Mouse (Mus musculus) right cerebral cortex, postnatal 25 days (tissue): ENCODE measurements at regions not wholly inside any gene's neighbourhood (a gene's known extent, or its start where the extent isn't known, plus 50 kb on each side); places are given as distances from the start of the nearest gene placed in this dataset.

ENCODE experiments used
- DNase-seq: peaks from one replicate; pipeline ENCODE4 v3.0.0; 2022

DNA sequence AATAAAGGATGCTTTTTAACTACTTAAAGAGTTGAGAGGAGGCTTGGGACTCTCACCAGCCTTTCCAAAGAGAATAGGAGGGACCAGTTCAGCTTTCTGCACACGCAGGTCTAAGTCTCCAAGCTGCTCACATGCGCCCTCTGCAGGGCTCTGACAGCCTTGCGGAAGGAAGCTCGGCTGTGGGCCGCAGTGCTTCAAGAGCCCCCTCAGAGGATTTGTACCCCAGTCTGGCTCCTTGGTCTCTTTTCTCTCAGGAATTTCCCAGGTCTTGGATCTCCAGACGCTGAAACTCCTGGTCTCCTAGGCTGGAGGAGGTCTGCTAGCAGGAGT is 429.9 kb downstream of the Fut8 start:
- DNase-seq = peak; percentile 44

DNA sequence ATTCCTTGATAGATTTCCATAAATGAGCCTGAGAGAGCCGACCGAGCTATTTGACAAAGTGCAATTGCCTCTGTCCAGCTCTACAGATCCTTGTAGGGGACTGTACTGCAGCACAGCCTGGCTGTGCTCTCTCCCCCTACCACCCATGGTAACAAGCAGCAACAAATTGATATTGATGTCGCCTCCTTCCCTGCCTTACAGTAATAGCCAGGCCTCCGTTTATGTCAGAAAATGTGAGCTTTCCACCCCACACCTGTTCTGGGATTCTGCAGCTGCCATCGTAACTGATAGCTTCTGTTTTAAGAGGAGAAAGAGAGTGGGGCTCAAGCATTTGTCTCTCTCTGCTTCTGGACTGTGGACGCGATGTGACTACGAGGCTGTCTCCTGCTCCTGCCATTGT is 432.6 kb downstream of the Fut8 start:
- DNase-seq = no peak

DNA sequence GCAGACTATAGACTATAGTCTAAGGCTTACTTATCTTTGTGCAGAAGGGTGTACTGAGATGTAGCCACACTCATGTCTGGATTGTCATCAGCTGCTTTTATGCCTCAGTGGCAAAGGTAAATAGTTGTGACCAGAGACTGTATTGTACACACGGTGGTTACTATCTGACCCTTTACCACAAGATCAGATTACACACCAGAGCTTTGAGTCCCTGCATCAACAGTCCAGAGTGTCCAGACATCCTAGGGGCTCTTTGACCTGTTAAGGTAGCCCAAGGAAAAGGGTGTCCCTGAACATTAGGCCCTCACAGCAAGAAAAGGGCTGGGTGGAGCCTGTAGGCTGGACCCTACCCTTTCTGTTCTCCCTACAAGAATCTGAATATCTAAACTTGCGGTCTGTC is 436.4 kb downstream of the Fut8 start:
- DNase-seq = no peak

DNA sequence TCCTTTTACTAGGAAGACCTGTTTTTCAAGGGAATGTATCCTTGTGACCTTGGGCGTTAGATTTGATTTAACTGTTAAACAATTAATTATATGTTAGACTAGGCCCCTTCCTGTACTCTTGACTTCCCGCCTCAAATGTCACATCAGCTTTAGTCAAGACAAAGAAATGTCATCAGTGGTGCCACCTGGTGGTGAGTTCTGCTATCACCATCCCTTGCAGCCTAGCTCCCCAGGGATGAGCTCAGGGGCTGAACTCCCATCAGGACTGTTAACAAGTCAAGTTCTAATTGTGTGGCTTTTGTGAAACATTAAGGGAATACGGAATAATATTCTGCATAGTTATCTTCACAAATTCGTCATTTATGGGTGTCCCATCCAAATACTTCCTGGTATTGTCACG is 436.8 kb downstream of the Fut8 start:
- no peak for DNase-seq

DNA sequence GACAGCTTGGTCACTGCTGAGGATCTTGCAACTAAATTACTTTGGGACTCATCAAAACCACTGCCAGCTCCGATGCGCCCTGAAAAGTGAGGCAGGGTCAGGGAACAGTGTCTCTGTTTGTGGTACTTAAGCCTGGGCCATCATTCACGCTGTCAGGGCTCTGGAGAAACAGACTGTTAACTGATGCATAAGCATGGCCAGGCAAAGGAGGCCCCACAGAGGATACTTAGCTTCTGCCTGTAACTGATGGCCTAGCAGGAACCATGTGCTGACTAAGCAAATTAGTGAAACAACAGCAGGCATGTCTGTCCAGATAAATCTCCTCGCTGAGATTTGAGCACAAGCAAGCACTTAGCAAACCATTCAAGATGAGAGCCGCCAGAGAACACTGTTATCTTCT is 440.1 kb downstream of the Fut8 start:
- DNase-seq = no peak

DNA sequence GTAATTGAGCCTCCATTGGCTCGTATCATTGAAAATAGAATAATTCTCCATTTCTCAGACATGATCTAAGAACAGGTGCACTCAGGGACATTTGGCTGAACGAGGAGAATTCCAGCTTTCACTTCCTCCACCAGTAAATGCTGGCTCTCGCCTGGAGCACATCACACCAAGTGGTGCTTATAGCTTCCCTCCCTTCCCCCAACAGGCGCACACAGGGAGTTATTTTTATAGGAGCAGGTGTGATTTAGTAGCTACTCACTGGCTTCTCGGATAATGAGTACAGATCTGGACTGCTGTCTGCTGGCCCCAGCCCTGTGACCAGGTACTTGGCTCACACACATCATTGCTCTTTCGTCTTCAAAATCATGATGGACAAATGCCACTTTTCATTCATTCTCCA is 456.2 kb downstream of the Fut8 start:
- peak; percentile 26 for DNase-seq

DNA sequence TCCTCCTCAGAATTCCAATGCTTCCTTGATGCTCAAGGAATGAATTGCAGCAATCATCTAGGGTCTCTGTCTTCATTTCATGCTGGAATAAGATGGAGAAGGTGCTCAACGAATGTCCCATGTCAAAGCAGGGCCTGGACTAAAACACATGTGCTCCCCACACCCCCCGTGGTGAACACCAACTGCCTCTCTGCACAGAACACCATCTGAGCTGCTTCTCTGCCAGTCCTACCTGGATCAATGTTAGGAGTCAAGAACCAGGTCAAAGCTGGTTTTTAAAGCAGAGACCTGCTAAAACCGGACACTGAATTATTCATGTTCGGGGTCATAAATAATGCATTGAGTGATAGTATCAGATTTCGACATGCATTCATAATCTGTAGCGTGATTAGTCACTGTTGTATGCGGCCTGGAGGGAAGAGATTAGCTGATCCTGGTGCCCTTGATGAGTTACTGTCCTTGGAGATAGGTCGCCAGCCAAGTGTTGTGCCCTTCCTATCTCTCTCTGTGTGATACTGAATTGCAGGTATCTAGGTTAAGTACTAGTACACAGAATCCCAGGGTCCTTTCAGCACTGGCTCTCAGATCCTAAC is 458.2 kb downstream of the Fut8 start:
- no peak for DNase-seq

DNA sequence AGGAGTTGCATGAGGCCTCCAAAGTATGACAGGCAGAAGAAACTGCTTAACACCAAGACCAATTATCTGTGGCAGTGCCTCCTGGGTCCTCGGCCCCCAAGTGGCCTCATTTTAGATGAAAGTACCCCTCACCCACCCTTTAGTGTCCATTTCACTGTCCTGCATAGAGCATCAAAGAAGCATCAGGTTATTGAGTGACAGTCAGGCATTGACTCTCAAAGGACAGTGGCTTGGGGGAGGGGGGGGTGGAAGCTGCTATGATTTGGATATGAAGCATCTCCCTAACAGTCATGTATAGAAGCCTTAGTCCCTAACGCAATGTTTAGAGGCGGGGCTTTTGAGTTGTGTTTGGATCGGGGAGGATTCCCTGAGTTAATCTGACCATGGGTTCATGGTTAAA is 458.7 kb downstream of the Fut8 start:
- DNase-seq = no peak

DNA sequence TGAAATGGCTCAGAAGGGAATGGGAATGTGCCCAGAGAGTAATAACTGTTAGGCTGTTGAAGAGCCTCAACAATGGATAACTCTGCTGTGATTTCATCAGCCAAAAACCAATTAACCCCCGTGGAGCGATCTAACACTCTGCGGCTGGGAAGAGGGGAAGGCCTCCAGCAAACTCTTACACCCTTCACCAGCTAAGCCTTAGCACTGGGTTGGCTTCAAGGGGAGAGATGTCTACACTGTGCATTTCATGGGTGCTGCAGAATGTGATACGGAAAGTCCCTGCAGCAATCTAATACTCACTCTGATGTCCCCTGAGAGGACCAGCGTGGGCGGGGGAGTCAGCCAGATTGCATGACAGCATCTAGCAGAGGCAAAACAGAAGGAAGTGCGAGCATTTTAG is 460.2 kb downstream of the Fut8 start:
- no peak for DNase-seq

DNA sequence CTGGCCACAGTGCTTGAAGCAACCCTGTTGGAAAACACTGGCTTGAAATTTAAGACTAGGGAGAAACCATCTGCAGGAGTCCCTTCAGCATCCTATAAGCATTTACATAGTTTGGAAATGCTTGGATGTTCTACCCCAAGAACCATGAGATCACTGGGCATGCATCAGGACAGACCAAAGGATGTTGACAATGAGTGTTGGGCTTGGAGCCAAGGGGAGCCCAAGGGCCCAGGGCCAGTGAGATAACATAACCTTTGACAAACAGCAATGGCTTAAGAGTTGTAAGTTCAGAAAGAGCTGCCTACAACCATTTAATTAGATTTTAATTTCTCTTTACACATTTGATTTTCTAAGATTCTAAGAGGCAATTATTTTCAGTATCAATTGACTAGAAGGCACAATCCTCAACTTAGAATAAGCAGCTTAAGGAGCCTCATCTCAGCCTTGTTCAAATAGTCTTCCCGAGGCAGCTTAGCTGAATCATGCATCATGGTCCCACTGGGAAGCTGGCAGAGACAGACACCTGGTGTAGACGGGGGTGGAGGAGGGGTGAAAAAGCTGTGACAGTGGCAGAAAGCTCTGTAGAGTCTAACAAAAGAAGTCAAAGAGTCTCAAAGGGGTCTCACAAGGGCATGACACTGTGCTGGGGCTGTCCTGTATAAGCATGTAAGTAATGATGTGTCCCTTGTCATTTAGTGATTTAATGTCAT is 462.1 kb downstream of the Fut8 start:
- no peak for DNase-seq

DNA sequence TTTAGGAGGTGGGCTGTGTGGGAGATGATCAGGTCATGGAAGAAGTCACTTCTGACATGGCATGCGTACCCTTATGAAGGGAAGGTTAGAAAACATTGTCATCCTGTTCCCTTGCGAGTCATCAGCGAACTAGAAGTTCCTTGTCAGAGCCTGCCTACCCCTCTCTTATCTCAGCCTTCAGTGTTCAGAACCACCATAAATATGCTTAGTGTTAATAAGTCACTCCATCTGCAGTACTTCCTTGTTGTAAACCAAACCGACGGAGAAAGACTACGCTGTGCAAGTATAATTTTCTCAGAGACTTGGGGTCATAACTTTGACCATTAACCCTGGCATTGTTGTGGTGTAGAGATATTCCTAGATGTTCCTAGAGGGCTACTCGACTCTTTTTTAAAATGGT is 477.6 kb downstream of the Fut8 start:
- DNase-seq = no peak

DNA sequence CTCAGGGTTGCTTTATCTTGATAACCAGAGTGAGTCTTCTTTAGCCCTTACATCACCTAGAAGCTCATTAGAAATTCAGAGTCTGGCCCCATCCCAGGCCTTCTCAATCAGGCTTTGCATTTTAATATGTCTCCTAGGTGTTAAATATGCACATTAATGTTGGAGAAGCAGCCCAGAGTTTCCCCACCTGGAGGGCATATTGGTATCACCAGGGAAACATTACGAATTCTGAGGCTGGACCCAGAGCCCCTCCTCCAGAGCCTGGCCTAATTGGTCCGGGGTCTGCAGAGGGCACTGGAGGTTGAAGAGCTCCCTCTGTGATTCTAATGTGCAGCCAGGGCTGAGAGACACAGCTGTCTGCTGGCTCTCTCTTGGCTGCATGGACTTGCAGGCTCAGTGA is 478.1 kb downstream of the Fut8 start:
- DNase-seq = no peak

DNA sequence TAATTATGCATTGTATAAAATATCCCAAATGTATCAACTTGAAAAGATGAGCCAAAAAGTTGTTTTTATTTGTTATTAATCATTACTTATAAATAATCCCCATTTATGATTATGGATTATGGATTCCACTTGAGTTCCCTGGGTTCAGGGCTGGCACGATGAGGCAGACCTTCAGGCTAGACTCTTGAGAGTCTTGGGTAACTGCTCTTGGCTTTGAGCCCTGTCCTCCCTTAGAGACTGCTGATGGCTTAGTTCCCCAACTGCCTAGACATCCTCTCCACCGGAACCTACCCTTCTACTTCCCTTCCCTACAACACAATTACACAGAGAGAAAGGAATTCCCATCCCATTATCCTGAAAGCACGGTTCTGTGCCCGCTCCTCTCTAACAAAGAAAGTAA is 466.3 kb upstream of the Gm6657 start:
- no peak for DNase-seq

DNA sequence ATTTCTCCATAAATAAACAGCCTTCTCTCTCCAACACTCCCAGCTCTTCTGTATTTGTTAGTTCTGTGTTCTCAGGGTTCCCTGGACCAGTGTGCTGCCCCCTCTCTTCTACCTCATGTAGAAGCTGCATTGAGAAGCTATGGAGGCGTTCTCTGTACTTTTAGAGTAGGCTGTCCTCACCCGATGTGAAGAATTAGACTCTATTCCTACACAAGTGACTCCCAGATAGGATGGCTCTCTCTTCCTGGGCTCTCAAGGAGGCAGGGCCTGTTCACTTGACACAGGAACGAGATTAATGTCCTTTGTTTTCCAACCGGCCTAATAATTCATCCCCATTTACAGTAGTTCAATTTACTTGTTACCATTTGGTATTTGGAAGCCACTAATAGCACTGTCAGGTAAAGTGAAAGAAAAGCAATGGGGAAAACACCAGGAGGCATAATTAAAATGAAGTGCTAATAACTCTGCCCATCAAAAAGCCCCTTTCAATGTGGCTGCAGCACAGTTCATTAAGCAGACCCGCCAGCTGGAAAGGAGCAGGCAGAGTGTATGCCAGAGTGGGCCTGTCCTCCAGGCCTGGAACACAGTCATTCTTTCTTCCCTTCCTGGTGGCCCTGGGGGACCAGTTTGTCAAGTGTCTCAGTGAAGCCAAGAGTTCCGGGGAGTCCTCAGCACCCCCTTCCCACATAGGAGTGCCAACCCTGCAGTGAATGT is 454.8 kb upstream of the Gm6657 start:
- DNase-seq = no peak

DNA sequence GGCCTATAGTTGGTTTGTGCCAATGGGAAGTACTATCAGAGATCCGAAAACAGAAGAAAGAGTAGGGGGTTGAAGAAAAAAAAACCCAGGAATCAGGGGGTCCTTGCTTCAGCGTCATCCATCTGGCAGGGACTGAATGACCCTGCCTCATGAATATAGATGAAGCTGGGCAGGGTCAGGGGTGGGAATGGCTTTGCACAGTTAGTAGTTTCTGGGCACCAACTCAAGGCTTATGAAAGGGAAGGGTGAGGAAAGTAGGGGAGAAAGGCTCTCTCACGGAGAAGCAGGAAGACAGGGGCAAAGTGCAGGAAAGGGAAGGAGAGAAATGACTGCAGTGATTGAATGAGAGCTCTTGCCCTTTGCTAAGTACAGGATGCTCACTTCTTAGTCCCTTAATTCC is 451.3 kb upstream of the Gm6657 start:
- DNase-seq = no peak

DNA sequence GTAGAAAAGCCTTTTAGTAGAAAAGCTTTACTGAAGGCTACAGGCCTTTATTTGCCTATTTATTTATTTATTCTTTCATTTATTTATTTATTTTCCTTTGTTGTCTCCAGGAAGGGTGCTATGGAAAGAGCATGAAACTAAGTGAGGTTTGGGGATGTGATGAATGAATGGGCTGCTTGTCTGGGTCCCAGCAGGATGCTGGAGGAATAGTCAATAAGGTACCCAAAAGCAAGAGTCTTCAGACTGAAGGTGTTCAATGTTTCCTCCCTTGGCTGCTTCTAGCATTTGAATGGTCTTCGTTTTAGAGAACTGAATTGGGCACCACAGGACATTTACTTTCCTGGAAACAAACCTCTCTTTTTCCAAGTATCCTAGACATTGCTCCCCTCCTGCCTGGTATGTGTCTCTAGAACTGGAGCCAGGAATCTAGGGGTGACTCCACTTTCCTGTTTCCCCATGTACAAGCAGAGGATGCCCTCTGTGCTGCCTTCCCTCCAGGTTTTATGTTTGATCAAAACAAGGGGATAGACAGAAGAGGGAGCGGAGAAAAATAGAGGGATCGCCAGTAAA is 444.5 kb upstream of the Gm6657 start:
- no peak for DNase-seq

DNA sequence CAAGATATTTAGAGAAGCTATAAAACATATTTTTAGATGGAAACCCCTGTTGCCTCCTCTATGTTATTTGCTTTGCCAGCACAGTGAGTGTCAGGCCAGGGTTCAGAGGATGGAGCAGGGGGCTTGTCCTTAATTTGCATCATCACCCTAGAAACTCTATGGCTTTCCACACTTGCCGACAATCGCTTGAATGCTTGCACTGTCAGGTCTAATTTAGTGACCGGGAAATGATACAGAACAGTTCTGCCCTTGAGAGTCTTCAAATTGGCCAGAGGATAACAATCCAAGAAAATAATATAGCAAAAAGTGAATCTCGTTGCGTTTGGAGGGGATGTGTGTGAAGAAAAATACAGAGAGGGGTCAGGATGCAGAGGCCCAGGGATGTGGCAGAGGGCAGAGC is 441.9 kb upstream of the Gm6657 start:
- DNase-seq = no peak

DNA sequence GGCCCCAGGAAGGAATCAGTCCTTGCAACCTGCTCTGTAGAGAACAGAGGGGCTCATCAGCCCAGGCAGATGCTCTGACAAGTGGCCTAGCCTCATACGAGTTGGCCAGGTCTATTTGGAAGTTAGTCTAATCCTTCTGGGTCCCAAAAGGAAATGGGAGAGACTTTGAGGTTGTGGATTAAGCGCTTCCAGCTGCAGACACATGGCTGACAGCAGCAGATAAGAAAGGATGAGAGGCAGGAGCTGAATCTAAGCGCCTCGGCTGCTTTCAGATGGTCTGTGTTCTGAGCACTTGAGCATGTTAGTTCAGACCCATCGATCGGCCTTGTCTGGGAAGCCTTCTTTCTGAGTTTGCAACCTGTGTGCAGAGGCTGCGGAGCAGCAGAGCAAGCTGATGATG is 438.0 kb upstream of the Gm6657 start:
- no peak for DNase-seq

DNA sequence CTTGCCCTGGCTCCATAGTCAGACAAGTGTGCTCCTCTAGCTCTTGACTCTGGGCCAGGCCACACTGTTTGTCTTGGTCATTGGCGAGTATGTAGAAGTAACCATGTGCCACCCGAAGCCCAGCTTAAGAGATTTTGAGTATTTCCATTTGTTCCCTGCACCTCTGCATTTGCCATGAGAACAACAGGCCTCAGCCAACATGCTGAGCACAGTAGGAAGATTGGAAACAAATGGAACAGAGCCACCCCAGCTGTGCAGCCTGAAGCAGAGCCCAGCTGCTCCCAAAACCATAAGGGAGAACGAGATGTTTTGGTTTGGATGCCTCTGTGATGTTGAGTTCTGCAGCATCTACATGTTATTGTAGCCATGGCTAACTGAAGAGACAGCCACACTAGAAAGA is 433.1 kb upstream of the Gm6657 start:
- no peak for DNase-seq

DNA sequence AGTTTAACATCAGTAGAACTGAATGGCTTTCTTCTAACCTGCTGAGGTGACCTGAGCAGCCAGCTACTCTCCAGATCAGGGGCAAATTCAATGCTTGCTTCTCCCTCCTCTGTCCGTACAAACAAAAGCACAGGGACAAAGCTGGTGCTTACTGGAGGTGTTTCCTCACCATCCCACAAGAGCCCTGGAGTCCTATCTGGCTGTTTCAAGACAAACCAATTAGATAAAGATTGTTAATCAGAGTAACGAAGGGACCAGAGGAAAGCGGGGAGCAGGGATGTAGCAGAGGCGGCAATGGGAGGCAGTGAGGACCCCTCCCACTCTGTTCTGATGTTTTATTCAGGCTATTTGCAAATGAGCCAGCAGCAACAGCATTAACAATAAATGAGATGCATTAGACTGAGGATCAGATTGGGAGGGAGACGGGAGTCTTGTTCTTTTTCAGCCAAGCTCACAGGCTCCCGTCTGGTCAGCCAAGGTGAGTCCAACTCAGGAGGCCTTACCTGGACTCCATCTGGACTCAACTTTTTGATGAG is 418.0 kb upstream of the Gm6657 start:
- no peak for DNase-seq

DNA sequence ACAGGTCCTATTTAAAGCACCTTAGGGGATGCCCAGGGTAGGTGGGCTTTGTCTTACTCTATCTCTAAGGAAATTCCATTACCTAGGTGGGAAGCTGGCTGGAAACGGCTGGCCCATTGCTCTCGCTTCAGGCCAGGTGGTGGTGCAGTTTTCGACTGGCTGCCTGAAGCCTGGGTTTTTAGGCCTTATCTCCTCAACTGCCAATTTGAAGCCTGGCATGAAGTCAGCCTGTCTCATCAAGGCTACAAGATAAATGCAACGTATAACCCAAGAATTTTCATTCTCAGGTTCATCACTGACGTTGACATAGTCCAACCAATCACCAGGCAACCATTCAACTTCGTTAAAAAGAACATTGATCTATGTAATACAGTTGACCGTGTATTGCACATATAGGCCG is 417.3 kb upstream of the Gm6657 start:
- no peak for DNase-seq

DNA sequence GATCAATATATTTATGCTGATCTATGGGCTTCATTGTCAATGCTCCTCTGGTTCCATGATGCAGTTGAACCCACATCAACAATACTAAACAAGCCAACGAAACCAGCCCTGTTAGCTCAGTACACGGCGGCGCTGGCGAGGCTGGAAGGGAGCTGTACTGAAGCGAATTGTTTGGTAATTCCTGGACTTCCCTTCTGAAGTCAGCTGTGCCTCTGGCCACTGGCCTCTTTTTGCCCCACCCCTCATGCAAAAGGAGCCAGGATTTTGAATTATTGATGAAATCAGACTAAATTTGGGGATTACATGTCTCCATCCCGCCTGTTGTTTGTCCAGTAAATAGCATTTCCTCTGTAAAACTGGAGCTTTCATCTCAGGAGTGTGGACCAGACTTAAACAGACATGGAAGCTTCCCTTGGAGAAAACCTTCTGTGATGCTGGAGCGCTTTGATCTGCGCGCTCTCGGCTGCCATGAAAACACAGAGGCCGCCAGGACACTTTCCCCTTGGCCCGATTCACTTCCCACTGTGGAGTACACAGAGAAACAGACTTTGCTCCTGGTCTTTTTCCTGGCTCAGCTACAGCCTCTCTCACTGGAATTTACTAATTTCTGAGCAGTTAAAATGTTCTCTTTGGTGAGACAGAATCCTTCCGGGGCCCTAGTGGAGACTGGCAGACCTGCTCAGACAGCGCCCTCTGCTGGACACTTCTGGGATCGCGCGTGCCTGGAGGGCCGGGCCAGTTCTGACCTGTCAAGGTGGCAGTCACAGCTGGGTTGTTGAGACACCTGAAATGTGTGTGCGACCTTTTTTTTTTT is 412.9 kb upstream of the Gm6657 start:
- peak; percentile 82 for DNase-seq

DNA sequence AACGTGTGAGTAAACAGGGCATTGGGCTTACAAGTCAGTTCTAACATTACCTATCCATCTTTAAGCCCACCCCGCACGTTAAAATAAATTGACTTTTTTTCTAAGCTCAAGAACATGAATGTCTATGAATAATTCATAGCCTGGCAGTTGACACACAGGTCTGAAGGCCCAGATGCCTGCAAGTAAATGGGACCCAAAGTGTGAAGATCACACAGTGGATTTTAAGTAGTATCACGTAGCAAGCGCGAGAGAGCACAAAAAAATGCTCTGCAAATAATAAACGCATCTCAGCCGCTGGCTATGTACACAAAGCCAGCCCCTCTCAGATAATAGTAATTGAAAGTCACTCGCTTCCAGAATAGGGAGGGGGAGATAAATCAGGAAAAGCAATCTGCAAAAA is 410.1 kb upstream of the Gm6657 start:
- no peak for DNase-seq
